Mouse (Mus musculus) large intestine, adult 2 months (tissue): ENCODE measurements at regions not wholly inside any gene's neighbourhood (a gene's known extent, or its start where the extent isn't known, plus 50 kb on each side); places are given as distances from the start of the nearest gene placed in this dataset.
A peak's percentile ranks its signal among the peaks of the same experiment; 100 is the strongest.

ENCODE experiments used
- DNase-seq: peaks from one replicate; pipeline ENCODE4 v3.0.0-alpha.2; 2012; ENCODE audit warnings: low read depth, low spot score
- WGBS: fragments of 180-500 bp; shearing (Covaris S2); methylation state at CpG from one replicate; pipeline ENCODE4 v1.1.7; 2018; 5-methylcytosine and 5-hydroxymethylcytosine counted together

GRCm38 (mm10) chr3:144079960-144080359, 125.1 kb downstream of the Lmo4 start:
- no peak for DNase-seq
- 91% methylated on average over 3 of the region's 3 CpGs for WGBS

GRCm38 (mm10) chr3:144078198-144078935, 126.7 kb downstream of the Lmo4 start:
- no peak for DNase-seq
- WGBS = 85% methylated on average over 13 of the region's 13 CpGs

GRCm38 (mm10) chr3:144069979-144070540, 135.0 kb downstream of the Lmo4 start:
- 65% methylated on average over 10 of the region's 10 CpGs for WGBS
- DNase-seq = no peak

GRCm38 (mm10) chr3:144067016-144067415, 138.0 kb downstream of the Lmo4 start:
- DNase-seq = no peak
- 71% methylated on average over 3 of the region's 3 CpGs for WGBS

- no peak for DNase-seq
- 54% methylated on average over 4 of the region's 4 CpGs for WGBS
Observed at GRCm38 (mm10) chr3:144058106-144058505, 146.9 kb downstream of the Lmo4 start.

GRCm38 (mm10) chr3:144050341-144050740, 154.7 kb downstream of the Lmo4 start:
- 83% methylated on average over 4 of the region's 4 CpGs for WGBS
- no peak for DNase-seq

- no peak for DNase-seq
- 61% methylated on average over 4 of the region's 4 CpGs for whole genome bisulfite sequencing
Observed at GRCm38 (mm10) chr3:144049270-144049669, 155.8 kb downstream of the Lmo4 start.

GRCm38 (mm10) chr3:144044366-144044765, 160.7 kb downstream of the Lmo4 start:
- WGBS = 87% methylated on average over 2 of the region's 2 CpGs
- DNase-seq = no peak

- DNase-seq = no peak
- 72% methylated on average over 5 of the region's 5 CpGs for WGBS
Observed at GRCm38 (mm10) chr3:144041788-144042187, 163.2 kb downstream of the Lmo4 start.

- no peak for DNase-seq
- WGBS = 91% methylated on average over 3 of the region's 3 CpGs
Observed at GRCm38 (mm10) chr3:144039498-144039897, 165.5 kb downstream of the Lmo4 start.

GRCm38 (mm10) chr3:144029611-144030010, 175.4 kb downstream of the Lmo4 start:
- 95% methylated on average over 1 of the region's 1 CpGs for WGBS

GRCm38 (mm10) chr3:144029121-144029520, 175.9 kb downstream of the Lmo4 start:
- WGBS = 80% methylated on average over 3 of the region's 3 CpGs
- DNase-seq = no peak

More at GRCm38 (mm10) chr3:144029611-144030010, 175.4 kb downstream of the Lmo4 start:
- DNase-seq = no peak

GRCm38 (mm10) chr3:144027134-144027980, 177.7 kb downstream of the Lmo4 start:
- 74% methylated on average over 6 of the region's 6 CpGs for WGBS
- DNase-seq = peak; percentile 10

- no peak for DNase-seq
- 84% methylated on average over 14 of the region's 14 CpGs for WGBS
Observed at GRCm38 (mm10) chr3:144025451-144026125, 179.4 kb downstream of the Lmo4 start.

GRCm38 (mm10) chr3:144024216-144024615, 180.8 kb downstream of the Lmo4 start:
- WGBS = 84% methylated on average over 5 of the region's 5 CpGs
- no peak for DNase-seq

GRCm38 (mm10) chr3:144023058-144023457, 182.0 kb downstream of the Lmo4 start:
- no peak for DNase-seq
- WGBS = 80% methylated on average over 3 of the region's 3 CpGs

- 93% methylated on average over 5 of the region's 5 CpGs for WGBS
- DNase-seq = no peak
Observed at GRCm38 (mm10) chr3:144021969-144022368, 183.1 kb downstream of the Lmo4 start.

GRCm38 (mm10) chr3:144020189-144020940, 184.7 kb downstream of the Lmo4 start:
- DNase-seq = no peak
- 79% methylated on average over 8 of the region's 8 CpGs for whole genome bisulfite sequencing

- no peak for DNase-seq
- WGBS = 98% methylated on average over 2 of the region's 2 CpGs
Observed at GRCm38 (mm10) chr3:144019293-144019692, 185.7 kb downstream of the Lmo4 start.
